Mouse (Mus musculus): ENCODE data around the gene Abcb5.

Gene Abcb5

DNA sequence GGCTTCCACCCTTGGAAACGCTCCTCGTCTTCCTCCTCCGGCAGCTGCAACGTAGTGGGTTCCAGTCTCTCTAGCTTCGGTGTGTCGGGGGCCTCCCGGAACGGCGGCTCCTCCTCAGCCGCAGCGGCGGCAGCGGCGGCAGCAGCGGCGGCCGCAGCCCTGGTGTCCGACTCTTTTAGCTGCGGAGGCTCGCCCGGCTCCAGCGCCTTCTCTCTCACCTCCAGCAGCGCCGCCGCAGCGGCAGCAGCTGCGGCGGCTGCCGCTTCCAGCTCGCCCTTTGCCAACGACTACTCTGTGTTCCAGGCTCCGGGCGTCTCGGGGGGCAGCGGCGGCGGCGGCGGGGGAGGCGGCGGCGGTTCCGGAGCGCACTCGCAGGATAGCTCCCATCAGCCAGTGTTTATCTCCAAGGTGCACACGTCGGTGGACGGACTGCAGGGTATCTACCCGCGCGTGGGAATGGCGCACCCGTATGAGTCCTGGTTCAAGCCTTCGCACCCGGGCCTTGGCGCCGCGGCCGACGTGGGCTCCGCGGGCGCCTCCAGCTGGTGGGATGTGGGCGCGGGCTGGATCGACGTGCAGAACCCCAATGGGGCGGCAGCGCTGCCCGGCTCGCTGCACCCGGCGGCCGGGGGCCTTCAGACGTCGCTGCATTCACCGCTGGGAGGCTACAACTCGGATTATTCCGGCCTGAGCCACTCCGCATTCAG lies 117.6 kb downstream of the Abcb5 start:
- no peak for DNase-seq (ENCODE audit: low spot score in 2 of 2)

DNA sequence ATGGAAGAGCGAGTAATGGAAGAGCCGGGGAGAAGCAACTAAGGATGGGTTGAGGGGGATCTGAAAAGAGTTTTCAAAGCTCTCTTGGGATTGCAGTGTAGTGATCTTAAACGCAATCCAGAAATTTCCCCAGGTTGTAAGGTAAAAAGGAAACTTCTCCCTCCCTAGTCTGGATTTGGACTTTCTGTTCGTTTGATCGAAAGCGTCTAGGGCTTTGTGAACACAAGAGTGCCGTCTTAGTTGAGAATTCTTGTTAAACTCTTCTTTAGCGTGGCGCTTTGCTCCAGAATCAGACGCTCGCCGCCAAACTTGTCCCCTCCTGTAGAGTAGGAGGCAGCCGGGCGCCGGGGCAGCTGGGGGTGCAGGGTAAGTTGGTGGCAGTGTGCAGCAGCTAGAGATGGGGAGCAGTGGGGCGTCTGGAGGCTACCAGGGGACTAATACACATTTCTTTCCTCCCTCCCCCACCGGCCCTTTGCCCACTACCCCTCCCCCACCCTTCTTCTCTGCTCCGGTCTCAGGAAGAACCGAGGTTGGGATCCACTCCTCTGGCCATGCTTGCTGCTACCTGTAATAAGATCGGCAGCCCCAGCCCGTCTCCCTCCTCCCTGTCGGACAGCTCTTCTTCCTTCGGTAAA lies 118.2 kb downstream of the Abcb5 start:
- DNase-seq (ENCODE audit: low spot score in 2 of 2) = no peak

DNA sequence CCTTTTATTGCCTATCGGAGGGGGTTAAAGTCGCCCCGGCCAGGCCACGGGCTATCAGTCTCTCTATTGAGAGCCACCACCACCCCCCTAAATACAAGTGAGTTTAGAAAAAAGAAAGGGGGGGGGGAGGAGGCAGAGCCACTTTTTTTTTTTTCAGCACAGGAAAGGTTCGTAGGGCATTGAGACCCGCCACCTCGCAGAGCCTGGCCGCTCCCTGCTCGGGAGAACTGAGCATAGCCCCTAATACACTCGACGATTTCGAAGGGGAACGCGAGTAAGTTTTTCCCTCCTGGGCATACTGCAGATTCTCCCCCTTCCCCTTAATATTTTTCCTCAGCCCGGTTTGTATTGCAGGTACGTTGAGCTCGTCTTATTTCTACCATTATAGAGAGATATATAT lies 118.8 kb downstream of the Abcb5 start:
- no peak for DNase-seq (ENCODE audit: low spot score in 2 of 2)

DNA sequence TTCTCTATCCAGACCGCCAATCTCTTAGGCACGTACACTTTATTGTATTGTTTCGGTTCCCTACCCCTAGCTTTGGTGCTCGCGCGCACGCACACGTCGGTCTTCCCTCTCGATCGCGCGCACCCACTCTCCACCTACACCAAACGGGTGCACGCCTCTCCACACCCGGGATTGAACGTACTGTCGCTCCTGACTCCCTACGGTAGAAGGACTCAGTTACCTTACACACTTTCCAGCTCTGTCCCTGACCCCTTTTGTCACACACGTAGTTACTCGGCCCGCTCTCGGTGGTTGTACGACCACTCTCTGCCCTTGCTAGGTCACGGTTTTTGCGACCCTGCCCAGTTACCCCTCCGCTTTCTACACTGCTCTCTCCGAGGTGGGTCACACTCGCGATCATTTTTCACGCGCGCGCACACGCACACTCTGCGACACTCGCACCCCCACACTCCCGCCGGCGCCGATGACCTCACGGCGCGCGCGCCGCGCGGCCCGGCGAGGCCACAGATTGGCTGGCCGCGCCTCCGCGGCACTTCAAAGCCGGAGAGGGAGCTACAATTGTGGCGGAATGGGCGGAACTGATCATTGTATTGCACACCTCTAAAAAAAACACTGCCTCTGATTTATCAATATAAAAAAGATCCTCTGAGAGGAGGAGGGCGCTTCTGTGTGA lies 119.4 kb downstream of the Abcb5 start:
- no peak for DNase-seq (ENCODE audit: low spot score in 2 of 2)

- no peak for DNase-seq (ENCODE audit: low spot score in 2 of 2)
Observed at GRCm38 (mm10) chr12:118846221-118846620, 120.0 kb downstream of the Abcb5 start, which contains the start of gene Sp8. Gene Sp8, plus strand, starts transcription at chr12:118846329.

- no peak for DNase-seq (ENCODE audit: low spot score in 2 of 2)
Observed at GRCm38 (mm10) chr12:118845351-118845750, 120.9 kb downstream of the Abcb5 start.

DNA sequence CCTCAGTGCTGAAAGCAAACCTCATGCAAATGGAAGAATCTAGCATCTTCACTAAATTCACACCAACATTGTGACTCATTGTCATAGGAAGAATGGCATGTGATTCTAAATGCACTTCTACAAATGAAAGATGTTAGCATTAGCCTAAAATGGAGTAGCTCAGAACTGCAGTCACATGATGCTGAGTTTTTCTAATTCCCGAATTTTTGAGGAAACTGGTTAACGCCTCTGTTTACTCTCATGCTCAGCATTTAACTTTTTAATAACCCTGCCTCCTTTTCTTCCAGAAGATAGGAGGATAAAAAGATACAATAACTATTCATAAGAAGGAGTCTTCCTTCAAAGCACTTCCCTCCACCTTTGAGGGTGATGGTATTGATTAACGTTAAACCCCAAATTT lies 121.4 kb downstream of the Abcb5 start:
- DNase-seq (ENCODE audit: low spot score in 2 of 2) = no peak

GRCm38 (mm10) chr12:118844111-118844510 lies 122.1 kb downstream of the Abcb5 start:
- no peak for DNase-seq (ENCODE audit: low spot score in 2 of 2)

- DNase-seq (ENCODE audit: low spot score in 2 of 2) = no peak
Observed at GRCm38 (mm10) chr12:118842671-118843411, 123.4 kb downstream of the Abcb5 start.

GRCm38 (mm10) chr12:118841971-118842550 lies 124.2 kb downstream of the Abcb5 start:
- DNase-seq (ENCODE audit: low spot score in 2 of 2) = no peak

GRCm38 (mm10) chr12:118841381-118841922 lies 124.8 kb downstream of the Abcb5 start:
- no peak for DNase-seq (ENCODE audit: low spot score in 2 of 2)

DNA sequence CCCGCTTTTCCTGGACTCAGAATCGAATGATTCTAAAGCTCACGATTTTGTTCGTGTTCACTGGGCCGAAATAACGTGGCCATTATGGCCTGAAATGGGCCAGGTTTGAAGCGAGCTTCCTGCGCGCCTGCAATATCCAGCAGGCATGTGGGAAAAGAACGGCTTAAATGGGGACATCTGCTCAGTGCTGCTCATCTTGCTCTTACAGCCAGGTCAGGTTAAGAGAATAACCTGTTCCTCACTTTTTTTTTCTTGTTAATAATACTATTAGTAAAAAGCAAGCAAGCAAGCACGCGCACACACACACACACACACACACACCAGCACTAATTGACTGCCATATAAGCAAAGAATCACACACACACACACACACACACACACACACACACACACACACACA lies 125.4 kb downstream of the Abcb5 start:
- no peak for DNase-seq (ENCODE audit: low spot score in 2 of 2)

- no peak for DNase-seq (ENCODE audit: low spot score in 2 of 2)
Observed at GRCm38 (mm10) chr12:118840301-118840700, 125.9 kb downstream of the Abcb5 start.

DNA sequence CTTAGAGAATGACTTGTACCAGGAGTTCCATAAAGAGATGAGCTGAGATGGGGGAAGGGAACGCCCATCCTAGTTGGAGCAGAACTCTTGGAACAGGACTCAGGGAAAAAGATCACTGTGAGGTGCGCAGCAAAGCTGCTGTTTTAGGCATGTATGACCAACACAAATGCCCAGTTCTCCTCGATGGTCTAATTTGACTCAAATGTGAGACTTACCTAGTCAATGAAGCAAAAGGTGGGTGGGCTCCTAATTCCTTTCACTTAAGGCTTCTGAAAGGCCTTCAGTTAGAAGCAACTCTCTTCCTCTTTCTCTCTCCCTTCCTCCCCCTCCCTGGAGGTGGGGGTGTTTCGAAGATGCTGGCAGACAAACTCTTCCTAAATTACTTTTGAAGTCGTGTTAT lies 126.8 kb downstream of the Abcb5 start:
- DNase-seq (ENCODE audit: low spot score in 2 of 2) = no peak

- DNase-seq (ENCODE audit: low spot score in 2 of 2) = no peak
Observed at GRCm38 (mm10) chr12:118838260-118838659, 128.0 kb downstream of the Abcb5 start.

- DNase-seq (ENCODE audit: low spot score in 2 of 2) = no peak
Observed at GRCm38 (mm10) chr12:118837361-118837760, 128.9 kb downstream of the Abcb5 start.

DNA sequence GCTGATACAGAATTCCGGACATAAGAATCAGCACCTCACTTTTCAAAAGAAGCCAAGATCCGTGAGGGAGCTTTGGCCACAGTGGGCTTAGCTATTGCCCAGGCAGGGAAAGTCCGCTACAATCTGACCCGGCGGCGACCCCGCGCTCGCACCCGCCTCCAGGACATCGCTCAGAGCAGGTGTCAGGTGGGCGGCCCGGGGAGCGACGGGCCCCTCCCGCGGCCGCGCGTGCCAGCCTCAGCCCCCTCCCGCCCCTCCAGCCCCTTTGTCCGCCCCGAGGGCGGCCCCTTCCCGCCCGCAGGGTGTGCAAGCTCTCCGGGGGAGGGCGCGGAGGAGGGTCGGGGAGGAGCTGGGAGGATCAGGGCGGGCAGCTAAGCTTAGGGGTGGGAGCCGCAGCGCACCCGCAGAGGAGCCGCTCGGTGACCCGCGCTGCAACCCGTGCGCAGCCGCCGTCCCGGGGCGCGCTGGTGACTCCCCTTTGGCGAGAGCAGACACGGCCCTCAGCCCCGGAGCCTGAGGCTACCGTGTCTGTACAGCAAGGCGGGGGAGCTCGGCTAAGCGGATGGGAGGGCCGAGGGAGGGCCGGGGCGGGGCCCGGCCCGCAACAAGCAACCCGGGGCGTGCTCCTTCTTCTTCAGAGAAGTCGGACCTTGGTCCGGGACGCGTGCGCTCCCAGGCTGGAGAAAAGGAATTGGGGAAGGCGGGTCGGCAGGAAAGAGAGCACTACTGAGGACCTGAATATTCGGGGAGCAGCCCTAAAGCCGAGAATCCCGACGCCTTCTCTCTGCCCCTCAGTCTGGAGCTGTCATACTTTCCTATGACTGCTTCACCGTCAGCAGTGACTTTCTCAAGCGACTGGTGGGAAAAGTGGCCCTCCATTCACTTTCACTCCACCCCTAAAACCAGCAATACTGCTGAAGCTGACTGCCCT lies 129.5 kb downstream of the Abcb5 start:
- no peak for DNase-seq (ENCODE audit: low spot score in 2 of 2)

DNA sequence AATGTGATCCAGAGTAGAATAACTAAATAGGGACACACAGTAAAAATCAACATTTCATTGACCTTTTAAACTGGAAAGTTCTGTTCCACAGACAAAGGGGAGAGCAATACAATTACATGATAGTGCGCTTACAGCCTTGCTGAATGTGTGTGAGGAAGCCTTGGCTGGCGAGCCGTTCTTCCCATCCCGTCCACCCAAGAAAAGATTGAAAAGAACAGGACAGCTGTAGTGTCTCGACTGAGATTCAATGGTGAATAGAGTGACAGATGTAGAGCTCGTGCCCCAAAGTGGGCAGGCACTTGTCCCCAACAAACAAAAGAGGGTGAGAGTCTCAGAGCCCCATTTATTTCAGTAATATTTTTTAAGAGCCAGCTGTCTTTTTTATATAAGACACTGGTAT lies 136.3 kb downstream of the Abcb5 start:
- no peak for DNase-seq (ENCODE audit: low spot score in 2 of 2)

All from spleen, postnatal 36 days (tissue).